Mouse (Mus musculus): ENCODE results near the gene Pex6.

The Pex6 gene

GRCm38 (mm10) chr17:46774131-46774472 is 62.8 kb downstream of the Pex6 start:
- DNase-seq (ENCODE audit: extremely low spot score), result no peak

- no peak for DNase-seq (ENCODE audit: extremely low spot score)
Observed at GRCm38 (mm10) chr17:46775070-46775469, 63.8 kb downstream of the Pex6 start.

Measured in embryo, embryonic 9.5 days (tissue).